Mouse (Mus musculus): ENCODE measurements around the gene Foxn2. TPM values are rescaled to one million over a fixed set of nuclear protein-coding genes. Genes with fewer than 3 reads are reported as not detected.

Gene Foxn2
- polyA plus RNA-seq, 1 experiment from 2014 or later = 17.1 TPM

- no peak overlapping the region for H3K4me3 ChIP-seq (ENCODE audit: inconsistent target)
- H3K36me3 ChIP-seq (ENCODE audit: inconsistent target) = peaks cover 14% of the 10 kb centered on the region
- H3K79me2 ChIP-seq (ENCODE audit: inconsistent target) = no peaks in the 10 kb centered on the region
- WGBS (ENCODE audit: missing documents) = 91% methylated on average over 5 of the region's 5 CpGs
- no peak overlapping the region for H3K27ac ChIP-seq
Observed at GRCm38 (mm10) chr17:88492107-88492460, 51.6 kb downstream of the Foxn2 start.

GRCm38 (mm10) chr17:88493551-88493950, 53.0 kb downstream of the Foxn2 start:
- Histone ChIP-seq H3K36me3 (ENCODE audit: inconsistent target) (peaks cover 5% of the 10 kb centered on the region), H3K27ac (no peak overlapping the region), H3K4me3 (ENCODE audit: inconsistent target) (no peak overlapping the region), H3K79me2 (ENCODE audit: inconsistent target) (no peaks in the 10 kb centered on the region)
- WGBS (ENCODE audit: missing documents) = 94% methylated on average over 9 of the region's 9 CpGs

GRCm38 (mm10) chr17:88494121-88494771, 53.7 kb downstream of the Foxn2 start:
- H3K36me3 ChIP-seq (ENCODE audit: inconsistent target) = peaks cover 5% of the 10 kb centered on the region
- 91% methylated on average over 14 of the region's 14 CpGs for WGBS (ENCODE audit: missing documents)
- H3K4me3 ChIP-seq (ENCODE audit: inconsistent target) = no peak overlapping the region
- no peaks in the 10 kb centered on the region for H3K79me2 ChIP-seq (ENCODE audit: inconsistent target)
- H3K27ac ChIP-seq = no peak overlapping the region

- Histone ChIP-seq H3K4me3 (ENCODE audit: inconsistent target) (no peak overlapping the region), H3K27ac (no peak overlapping the region), H3K36me3 (ENCODE audit: inconsistent target) (peaks cover 5% of the 10 kb centered on the region), H3K79me2 (ENCODE audit: inconsistent target) (no peaks in the 10 kb centered on the region)
- 97% methylated on average over 10 of the region's 10 CpGs for WGBS (ENCODE audit: missing documents)
Observed at GRCm38 (mm10) chr17:88494772-88495132, 54.2 kb downstream of the Foxn2 start.

GRCm38 (mm10) chr17:88498090-88498682, 57.7 kb downstream of the Foxn2 start:
- H3K79me2 ChIP-seq (ENCODE audit: inconsistent target) = no peaks in the 10 kb centered on the region
- H3K36me3 ChIP-seq (ENCODE audit: inconsistent target) = no peaks in the 10 kb centered on the region
- no peak overlapping the region for H3K27ac ChIP-seq
- no peak overlapping the region for H3K4me3 ChIP-seq (ENCODE audit: inconsistent target)
- WGBS (ENCODE audit: missing documents) = 49% methylated on average over 5 of the region's 5 CpGs

- no peaks in the 10 kb centered on the region for H3K79me2 ChIP-seq (ENCODE audit: inconsistent target)
- 98% methylated on average over 7 of the region's 13 CpGs for WGBS (ENCODE audit: missing documents)
- H3K36me3 ChIP-seq (ENCODE audit: inconsistent target) = no peaks in the 10 kb centered on the region
- H3K27ac ChIP-seq = no peak overlapping the region
- H3K4me3 ChIP-seq (ENCODE audit: inconsistent target) = no peak overlapping the region
Observed at GRCm38 (mm10) chr17:88504056-88504455, 63.5 kb downstream of the Foxn2 start.

GRCm38 (mm10) chr17:88505275-88505723, 64.8 kb downstream of the Foxn2 start:
- Histone ChIP-seq H3K4me3 (ENCODE audit: inconsistent target) (no peak overlapping the region), H3K79me2 (ENCODE audit: inconsistent target) (no peaks in the 10 kb centered on the region), H3K27ac (no peak overlapping the region), H3K36me3 (ENCODE audit: inconsistent target) (no peaks in the 10 kb centered on the region)
- WGBS (ENCODE audit: missing documents) = 65% methylated on average over 10 of the region's 10 CpGs

GRCm38 (mm10) chr17:88505941-88506340, 65.4 kb downstream of the Foxn2 start:
- Histone ChIP-seq H3K36me3 (ENCODE audit: inconsistent target) (no peaks in the 10 kb centered on the region), H3K27ac (no peak overlapping the region), H3K4me3 (ENCODE audit: inconsistent target) (no peak overlapping the region), H3K79me2 (ENCODE audit: inconsistent target) (no peaks in the 10 kb centered on the region)
- 95% methylated on average over 15 of the region's 15 CpGs for WGBS (ENCODE audit: missing documents)

- Histone ChIP-seq H3K27ac (no peak overlapping the region), H3K36me3 (ENCODE audit: inconsistent target) (no peaks in the 10 kb centered on the region), H3K79me2 (ENCODE audit: inconsistent target) (no peaks in the 10 kb centered on the region), H3K4me3 (ENCODE audit: inconsistent target) (no peak overlapping the region)
- WGBS (ENCODE audit: missing documents) = 88% methylated on average over 9 of the region's 10 CpGs
Observed at GRCm38 (mm10) chr17:88507376-88507775, 66.9 kb downstream of the Foxn2 start.

GRCm38 (mm10) chr17:88508846-88509508, 68.5 kb downstream of the Foxn2 start:
- H3K79me2 ChIP-seq (ENCODE audit: inconsistent target) = no peaks in the 10 kb centered on the region
- 5% methylated on average over 12 of the region's 12 CpGs for WGBS (ENCODE audit: missing documents)
- H3K36me3 ChIP-seq (ENCODE audit: inconsistent target) = no peaks in the 10 kb centered on the region
- H3K27ac ChIP-seq = peak overlapping the region; percentile 68
- peak overlapping the region; percentile 26 for H3K4me3 ChIP-seq (ENCODE audit: inconsistent target)

- WGBS (ENCODE audit: missing documents) = 83% methylated on average over 1 of the region's 3 CpGs
- Histone ChIP-seq H3K36me3 (ENCODE audit: inconsistent target) (no peaks in the 10 kb centered on the region), H3K4me3 (ENCODE audit: inconsistent target) (no peak overlapping the region), H3K79me2 (ENCODE audit: inconsistent target) (no peaks in the 10 kb centered on the region), H3K27ac (no peak overlapping the region)
Observed at GRCm38 (mm10) chr17:88509999-88510398, 69.5 kb downstream of the Foxn2 start.

- 64% methylated on average over 7 of the region's 10 CpGs for WGBS (ENCODE audit: missing documents)
- no peaks in the 10 kb centered on the region for H3K36me3 ChIP-seq (ENCODE audit: inconsistent target)
- H3K4me3 ChIP-seq (ENCODE audit: inconsistent target) = no peak overlapping the region
- H3K79me2 ChIP-seq (ENCODE audit: inconsistent target) = no peaks in the 10 kb centered on the region
- no peak overlapping the region for H3K27ac ChIP-seq
Observed at GRCm38 (mm10) chr17:88511095-88511551, 70.6 kb downstream of the Foxn2 start.

- WGBS (ENCODE audit: missing documents) = 64% methylated on average over 7 of the region's 7 CpGs
- H3K79me2 ChIP-seq (ENCODE audit: inconsistent target) = no peaks in the 10 kb centered on the region
Observed at GRCm38 (mm10) chr17:88516477-88516876, 76.0 kb downstream of the Foxn2 start.

GRCm38 (mm10) chr17:88527781-88528180, 87.3 kb downstream of the Foxn2 start:
- 6% methylated on average over 2 of the region's 2 CpGs for WGBS (ENCODE audit: missing documents)
- H3K79me2 ChIP-seq (ENCODE audit: inconsistent target) = peaks cover 27% of the 10 kb centered on the region
- no peak overlapping the region for H3K4me3 ChIP-seq (ENCODE audit: inconsistent target)
- H3K27ac ChIP-seq = peak overlapping the region; percentile 60
- no peaks in the 10 kb centered on the region for H3K36me3 ChIP-seq (ENCODE audit: inconsistent target)

More at GRCm38 (mm10) chr17:88516477-88516876, 76.0 kb downstream of the Foxn2 start:
- H3K4me3 ChIP-seq (ENCODE audit: inconsistent target) = no peak overlapping the region
- H3K36me3 ChIP-seq (ENCODE audit: inconsistent target) = no peaks in the 10 kb centered on the region
- H3K27ac ChIP-seq = no peak overlapping the region
